Mouse (Mus musculus) heart, embryonic 12.5 days (tissue): ENCODE data around the gene Gria2. TPM values are rescaled to one million over a fixed set of nuclear protein-coding genes. Genes with fewer than 3 reads are reported as not detected.

Experiments used
- ATAC-seq: fragments of 200-750 bp; cut with Nextera tagmentation; 2 replicates; pipeline ENCODE4 v1.8.0; 2017; ENCODE audit warnings: moderate TSS enrichment, moderate library complexity; ENCODE audit not compliant: insufficient number of reproducible peaks, low FRiP score
- H3K27ac ChIP-seq: fragments of 300-500 bp; sonication (generic); 2 replicates; pipeline ENCODE4 v1.5.1; 2016; ENCODE audit warnings: mild to moderate bottlenecking, moderate library complexity; ENCODE audit not compliant: poor library complexity, severe bottlenecking
- H3K27me3 ChIP-seq: fragments of 300-500 bp; sonication (generic); replicated peaks from 2 replicates; pipeline ENCODE4 v1.6.1; 2016; ENCODE audit warnings: mild to moderate bottlenecking, moderate library complexity
- H3K36me3 ChIP-seq: fragments of 300-500 bp; sonication (generic); 2 replicates; pipeline ENCODE4 v1.6.1; 2016; ENCODE audit warnings: mild to moderate bottlenecking, moderate library complexity
- H3K4me1 ChIP-seq: fragments of 300-500 bp; sonication (generic); replicated peaks from 2 replicates; pipeline ENCODE4 v1.6.1; 2016; ENCODE audit warnings: mild to moderate bottlenecking
- H3K4me2 ChIP-seq: fragments of 300-500 bp; sonication (generic); 2 replicates; pipeline ENCODE4 v1.6.1; 2016; ENCODE audit warnings: mild to moderate bottlenecking, moderate library complexity
- H3K4me3 ChIP-seq: fragments of 300-500 bp; sonication (generic); 2 replicates; pipeline ENCODE4 v1.5.1; 2016; ENCODE audit warnings: mild to moderate bottlenecking
- H3K9ac ChIP-seq: fragments of 300-500 bp; sonication (generic); 2 replicates; pipeline ENCODE4 v1.6.1; 2016; ENCODE audit warnings: mild to moderate bottlenecking, moderate library complexity
- H3K9me3 ChIP-seq: fragments of 300-500 bp; sonication (generic); replicated peaks from 2 replicates; pipeline ENCODE4 v1.6.1; 2016; ENCODE audit warnings: mild to moderate bottlenecking, moderate library complexity
- WGBS: fragments of 180-500 bp; shearing (Covaris S2); methylation state at CpG from one replicate; pipeline ENCODE4 v1.1.7; 2016; 5-methylcytosine and 5-hydroxymethylcytosine counted together
- microRNA-seq: library from miRNA; unstranded; fragments of <30 nt; microRNA quantifications from one replicate; pipeline ENCODE4, GENCODE M21; 2017
- polyA plus RNA-seq: library from polyadenylated mRNA; unstranded; fragments of >200 nt; fragmentation: Nextera tagmentation; extraction: Ambion mirVana; gene quantifications from 2 replicates; pipeline ENCODE4 v1.2.1, GENCODE M21; 2016

Gria2 gene
- polyA plus RNA-seq, 1 experiment from 2014 or later: 0.56 TPM

DNA sequence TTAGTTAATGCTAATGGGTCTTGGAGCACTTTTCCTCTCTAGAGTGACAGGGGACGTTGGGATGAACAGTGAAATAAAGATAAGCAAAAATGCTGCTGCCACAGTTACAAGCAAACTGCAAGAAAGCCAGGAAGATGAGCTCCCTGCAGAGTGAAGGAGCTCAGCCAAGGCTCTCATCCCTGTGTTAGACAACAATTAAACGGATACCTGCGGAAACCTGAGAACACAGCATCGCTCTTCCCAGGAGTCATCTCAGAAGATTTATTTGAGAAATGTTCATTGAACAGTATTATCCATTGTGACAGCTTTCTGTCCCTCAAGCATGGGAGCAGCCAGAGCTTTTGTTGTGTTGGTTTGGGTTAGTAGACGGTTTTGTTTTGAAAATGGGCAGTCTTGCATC lies 137.5 kb downstream of the Gria2 start:
- no peaks in the 10 kb centered on the region for H3K9me3 ChIP-seq
- H3K27ac ChIP-seq: no peak overlapping the region
- H3K9ac ChIP-seq: no peak overlapping the region
- no peak for ATAC-seq
- 67% methylated on average over 5 of the region's 5 CpGs for WGBS
- no peak overlapping the region for H3K4me3 ChIP-seq
- H3K36me3 ChIP-seq: no peaks in the 10 kb centered on the region
- H3K4me1 ChIP-seq: no peaks in the 10 kb centered on the region
- no peaks in the 10 kb centered on the region for H3K27me3 ChIP-seq
- H3K4me2 ChIP-seq: no peak overlapping the region

DNA sequence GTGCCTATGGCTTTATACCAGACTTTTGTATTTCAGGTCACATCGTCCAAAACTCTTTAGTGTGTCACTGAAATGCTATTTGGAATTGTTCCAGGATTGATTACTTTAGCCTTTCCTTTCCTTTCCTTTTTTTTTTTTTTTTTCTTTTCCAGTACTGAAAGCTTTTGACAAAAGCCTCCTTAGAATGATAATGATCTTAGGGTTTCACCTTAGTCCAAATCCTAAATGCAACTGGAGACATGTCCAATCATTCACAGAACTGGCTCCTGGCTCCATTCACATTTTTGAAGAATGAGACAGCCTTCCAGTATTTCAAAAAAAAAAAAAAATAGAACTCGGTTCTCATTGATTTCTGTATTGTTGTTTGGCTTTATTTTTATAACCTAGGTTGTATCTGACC lies 139.3 kb downstream of the Gria2 start:
- no peak overlapping the region for H3K9ac ChIP-seq
- H3K27ac ChIP-seq: no peak overlapping the region
- WGBS: 57% methylated on average over 2 of the region's 2 CpGs
- no peaks in the 10 kb centered on the region for H3K4me1 ChIP-seq
- no peaks in the 10 kb centered on the region for H3K27me3 ChIP-seq
- no peaks in the 10 kb centered on the region for H3K36me3 ChIP-seq
- no peak overlapping the region for H3K4me2 ChIP-seq
- ATAC-seq: no peak
- no peaks in the 10 kb centered on the region for H3K9me3 ChIP-seq
- no peak overlapping the region for H3K4me3 ChIP-seq

DNA sequence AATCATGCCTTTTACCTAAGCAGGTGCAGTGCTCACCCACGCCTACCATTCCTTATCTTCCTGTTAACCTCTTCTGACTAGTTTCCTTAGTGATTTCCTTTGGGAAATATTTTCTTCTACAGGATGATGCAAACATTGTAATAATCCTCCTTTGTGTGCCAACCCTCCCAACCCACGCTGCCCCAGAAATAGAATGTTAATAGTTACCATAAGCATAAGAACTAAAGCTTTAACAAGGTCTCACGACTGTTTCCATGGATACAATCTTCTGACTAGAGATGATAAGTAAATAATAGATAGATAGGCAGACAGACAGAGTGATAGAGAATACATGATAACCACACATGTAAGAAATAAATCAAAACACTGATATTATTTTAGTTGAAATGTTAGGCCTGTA lies 140.8 kb downstream of the Gria2 start:
- Histone ChIP-seq H3K9ac (no peak overlapping the region), H3K4me1 (no peaks in the 10 kb centered on the region), H3K4me3 (no peak overlapping the region), H3K4me2 (no peak overlapping the region), H3K36me3 (no peaks in the 10 kb centered on the region), H3K9me3 (no peaks in the 10 kb centered on the region), H3K27ac (no peak overlapping the region), H3K27me3 (no peaks in the 10 kb centered on the region)
- no peak for ATAC-seq
- 62% methylated on average over 3 of the region's 3 CpGs for WGBS

DNA sequence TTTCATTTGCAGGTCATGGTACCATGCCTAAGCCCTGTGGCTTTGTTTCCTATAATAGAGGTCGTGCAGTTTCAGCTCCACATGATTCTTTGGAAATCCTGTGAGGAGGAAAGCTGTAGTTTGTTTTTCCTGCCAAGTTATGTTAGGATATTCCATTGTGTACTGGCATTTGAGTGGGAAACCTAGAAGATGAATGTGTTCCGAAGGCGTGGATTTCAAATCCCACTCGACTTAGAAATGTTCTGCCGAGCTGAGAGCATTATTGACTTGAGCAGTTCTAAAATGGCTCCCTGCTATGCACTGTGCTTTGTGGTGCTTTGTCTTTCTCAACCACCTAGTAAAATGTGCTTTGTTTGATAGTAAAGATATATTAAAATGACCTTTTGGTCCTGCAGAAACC lies 150.4 kb downstream of the Gria2 start:
- Histone ChIP-seq H3K9me3 (no peaks in the 10 kb centered on the region), H3K27me3 (no peaks in the 10 kb centered on the region), H3K4me1 (no peaks in the 10 kb centered on the region), H3K27ac (no peak overlapping the region), H3K9ac (no peak overlapping the region), H3K4me2 (no peak overlapping the region), H3K4me3 (no peak overlapping the region), H3K36me3 (no peaks in the 10 kb centered on the region)
- 83% methylated on average over 5 of the region's 5 CpGs for WGBS
- ATAC-seq: no peak

Small RNA genes lying within 50 kb of the gene (microRNA-seq; reads per million reads assigned to microRNA genes)
- gene Gm25749: not detected

Other genes starting within 250 kb of the Gria2 start
- gene Glrb, start 110.8 kb upstream of the Gria2 start, polyA plus RNA-seq: 5.2 and 6.0 TPM in 2 replicates
- 7.3 and 7.5 TPM in 2 replicates for gene Pdgfc, start 233.6 kb upstream of the Gria2 start, polyA plus RNA-seq